Mouse (Mus musculus) kidney, embryonic 14.5 days (tissue): ENCODE measurements at regions not wholly inside any gene's neighbourhood (a gene's known extent, or its start where the extent isn't known, plus 50 kb on each side); places are given as distances from the start of the nearest gene placed in this dataset.
"Not testable (repeated sequence)": the region's sequence is repeated elsewhere in the genome, so short reads cannot be mapped to it uniquely, and the experiment has no call there.

Source experiments
- ATAC-seq: fragments of 200-750 bp; cut with Nextera tagmentation; 2 replicates; pipeline ENCODE4 v1.8.0; 2017; ENCODE audit warnings: moderate number of reproducible peaks, mild to moderate bottlenecking, moderate TSS enrichment, moderate library complexity; ENCODE audit not compliant: low FRiP score, low TSS enrichment
- H3K27ac ChIP-seq: fragments of 300-500 bp; sonication (generic); 2 replicates; pipeline ENCODE4 v1.5.1; 2014; ENCODE audit warnings: low read depth, mild to moderate bottlenecking, low read length, moderate library complexity, mixed read lengths
- H3K27me3 ChIP-seq: fragments of 300-500 bp; sonication (generic); 2 replicates; pipeline ENCODE4 v1.6.1; 2014; ENCODE audit warnings: mild to moderate bottlenecking, low read length; ENCODE audit not compliant: control insufficient read depth, insufficient read depth
- H3K36me3 ChIP-seq: fragments of 300-500 bp; sonication (generic); 2 replicates; pipeline ENCODE4 v1.6.1; 2014; ENCODE audit warnings: low read length, mixed read lengths; ENCODE audit not compliant: control insufficient read depth, insufficient read depth
- H3K4me1 ChIP-seq: fragments of 300-500 bp; sonication (generic); 2 replicates; pipeline ENCODE4 v1.6.1; 2014; ENCODE audit warnings: low read length, mixed read lengths; ENCODE audit not compliant: control insufficient read depth, insufficient read depth
- H3K4me2 ChIP-seq: fragments of 300-500 bp; sonication (generic); replicated peaks from 2 replicates; pipeline ENCODE4 v1.6.1; 2014; ENCODE audit warnings: low read depth, mild to moderate bottlenecking, low read length
- H3K4me3 ChIP-seq: fragments of 300-500 bp; sonication (generic); 2 replicates; pipeline ENCODE4 v1.5.1; 2014; ENCODE audit warnings: mild to moderate bottlenecking, low read length
- H3K9ac ChIP-seq: fragments of 300-500 bp; sonication (generic); 2 replicates; pipeline ENCODE4 v1.6.1; 2014; ENCODE audit warnings: low read depth, mild to moderate bottlenecking, low read length, moderate library complexity
- H3K9me3 ChIP-seq: fragments of 300-500 bp; sonication (generic); 2 replicates; pipeline ENCODE4 v1.6.1; 2016; ENCODE audit warnings: low read length; ENCODE audit not compliant: control insufficient read depth
- WGBS: fragments of 180-500 bp; shearing (Covaris S2); extraction: QIAGEN DNeasy Blood & Tissue Kit; methylation state at CpG from one replicate; pipeline ENCODE4 v1.1.7; 2014; 5-methylcytosine and 5-hydroxymethylcytosine counted together

DNA sequence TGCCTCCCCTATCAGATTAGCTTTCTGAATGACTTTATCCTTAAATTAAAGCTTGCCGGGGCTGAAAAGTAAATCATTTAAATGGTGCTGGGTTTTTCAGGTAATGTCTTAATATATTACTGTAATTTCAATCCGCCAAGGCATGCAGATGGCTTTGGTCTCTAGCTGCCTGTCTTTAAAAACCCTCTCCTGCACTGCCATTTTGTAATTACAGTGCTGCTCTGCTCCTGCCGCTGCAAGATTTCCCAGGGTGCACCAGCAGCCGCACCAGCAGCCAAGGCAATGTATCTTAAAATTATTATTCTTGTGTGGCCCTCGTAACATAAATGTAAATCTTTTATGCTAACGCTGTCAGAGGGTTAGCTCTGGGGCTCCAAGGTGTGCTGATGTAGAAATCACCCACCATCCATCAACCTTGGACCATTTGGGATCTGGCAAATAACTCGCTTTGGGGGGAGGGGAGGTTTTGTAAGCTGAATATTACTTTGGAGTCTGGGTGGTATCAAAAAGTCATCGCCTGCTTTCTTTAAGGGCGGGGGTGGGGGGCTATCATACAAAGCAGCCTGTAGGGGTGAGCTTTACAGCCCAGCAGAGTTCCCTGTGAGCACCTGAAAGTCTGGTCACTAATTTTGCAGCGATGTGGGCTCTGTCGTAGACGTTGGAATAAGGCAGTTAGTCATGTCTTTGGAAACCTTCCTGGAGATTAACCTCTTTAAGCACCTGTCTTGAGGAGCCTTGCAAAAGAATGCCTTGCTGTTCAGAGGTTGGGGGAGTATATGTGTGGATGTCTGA lies 226.0 kb downstream of the Tmem114 start:
- no peak overlapping the region for H3K4me3 ChIP-seq
- no peaks in the 10 kb centered on the region for H3K4me1 ChIP-seq
- H3K9ac ChIP-seq, result no peak overlapping the region
- WGBS, result 61% methylated on average over 12 of the region's 12 CpGs
- no peak for ATAC-seq
- no peak overlapping the region for H3K4me2 ChIP-seq
- H3K9me3 ChIP-seq, result no peaks in the 10 kb centered on the region
- no peaks in the 10 kb centered on the region for H3K36me3 ChIP-seq
- no peaks in the 10 kb centered on the region for H3K27me3 ChIP-seq
- no peak overlapping the region for H3K27ac ChIP-seq

GRCm38 (mm10) chr16:8189472-8190240 lies 235.3 kb downstream of the Tmem114 start:
- H3K9me3 ChIP-seq, result no peaks in the 10 kb centered on the region
- WGBS, result 62% methylated on average over 6 of the region's 6 CpGs
- no peak overlapping the region for H3K4me2 ChIP-seq
- no peaks in the 10 kb centered on the region for H3K4me1 ChIP-seq
- no peaks in the 10 kb centered on the region for H3K27me3 ChIP-seq
- ATAC-seq, result no peak
- H3K4me3 ChIP-seq, result no peak overlapping the region
- H3K36me3 ChIP-seq, result no peaks in the 10 kb centered on the region
- no peak overlapping the region for H3K27ac ChIP-seq
- H3K9ac ChIP-seq, result no peak overlapping the region

GRCm38 (mm10) chr16:8189071-8189470 lies 235.9 kb downstream of the Tmem114 start:
- Histone ChIP-seq H3K9me3 (no peaks in the 10 kb centered on the region), H3K4me1 (no peaks in the 10 kb centered on the region)
- 84% methylated on average over 1 of the region's 1 CpGs for WGBS

GRCm38 (mm10) chr16:8188505-8188904 lies 236.4 kb downstream of the Tmem114 start:
- no peaks in the 10 kb centered on the region for H3K9me3 ChIP-seq
- no peak overlapping the region for H3K9ac ChIP-seq
- WGBS, result 57% methylated on average over 4 of the region's 4 CpGs
- no peaks in the 10 kb centered on the region for H3K4me1 ChIP-seq
- no peak; the same call in 1 of the 2 replicates for ATAC-seq
- H3K27ac ChIP-seq, result no peak overlapping the region
- no peak overlapping the region for H3K4me2 ChIP-seq
- H3K27me3 ChIP-seq, result no peaks in the 10 kb centered on the region
- H3K36me3 ChIP-seq, result no peaks in the 10 kb centered on the region
- no peak overlapping the region for H3K4me3 ChIP-seq

More at GRCm38 (mm10) chr16:8189071-8189470, 235.9 kb downstream of the Tmem114 start:
- Histone ChIP-seq H3K36me3 (no peaks in the 10 kb centered on the region), H3K27ac (no peak overlapping the region), H3K4me3 (no peak overlapping the region), H3K9ac (no peak overlapping the region), H3K4me2 (no peak overlapping the region), H3K27me3 (no peaks in the 10 kb centered on the region)
- ATAC-seq, result no peak

DNA sequence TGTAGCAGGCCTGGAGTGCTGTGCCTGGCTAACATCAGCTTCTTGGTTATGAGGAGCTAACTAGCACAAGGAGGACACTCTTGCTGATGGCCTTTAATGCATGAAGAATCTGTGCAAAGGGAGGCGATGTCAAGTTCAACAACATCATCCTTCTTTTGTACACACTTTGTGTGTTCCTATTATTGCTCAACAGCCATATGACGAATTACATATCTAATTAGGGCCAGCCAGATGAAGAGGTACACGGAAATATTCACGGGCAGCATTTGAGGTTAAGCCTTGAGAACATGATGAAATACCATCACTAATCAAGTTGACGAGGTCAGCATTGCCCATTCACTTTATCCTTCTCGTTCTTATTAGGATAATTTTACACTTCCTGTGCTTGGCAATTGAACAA lies 240.2 kb downstream of the Tmem114 start:
- Histone ChIP-seq H3K9ac (no peak overlapping the region), H3K4me2 (no peak overlapping the region), H3K9me3 (no peaks in the 10 kb centered on the region), H3K36me3 (no peaks in the 10 kb centered on the region), H3K4me1 (no peaks in the 10 kb centered on the region), H3K4me3 (no peak overlapping the region), H3K27ac (no peak overlapping the region), H3K27me3 (no peaks in the 10 kb centered on the region)
- no peak for ATAC-seq
- 71% methylated on average over 6 of the region's 6 CpGs for WGBS

GRCm38 (mm10) chr16:8178946-8179345 lies 246.0 kb downstream of the Tmem114 start:
- no peak overlapping the region for H3K4me2 ChIP-seq
- 30% methylated on average over 1 of the region's 1 CpGs for WGBS
- no peaks in the 10 kb centered on the region for H3K27me3 ChIP-seq
- no peak overlapping the region for H3K4me3 ChIP-seq
- no peak overlapping the region for H3K27ac ChIP-seq
- H3K4me1 ChIP-seq, result no peaks in the 10 kb centered on the region
- H3K9me3 ChIP-seq, result no peaks in the 10 kb centered on the region
- H3K9ac ChIP-seq, result no peak overlapping the region
- no peaks in the 10 kb centered on the region for H3K36me3 ChIP-seq
- ATAC-seq, result no peak

DNA sequence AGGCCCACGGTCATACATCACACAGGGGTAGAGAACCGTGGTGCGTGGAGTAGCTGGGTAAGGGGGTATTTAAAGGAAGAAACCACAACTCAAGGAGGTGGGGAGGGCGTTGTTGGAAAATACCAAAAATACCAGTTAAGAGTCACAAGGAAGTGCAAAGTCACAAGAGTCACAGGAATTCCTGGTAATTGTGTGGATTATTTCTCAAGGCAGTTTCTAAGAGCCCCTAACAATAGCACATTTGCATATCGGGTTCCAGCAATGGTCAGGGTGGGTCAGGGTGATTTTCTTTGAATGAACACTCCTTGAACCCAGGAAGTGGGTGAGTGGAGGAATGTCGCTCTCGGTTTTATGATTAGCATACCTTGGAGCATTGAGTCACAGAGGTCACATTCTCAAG lies 247.7 kb downstream of the Tmem114 start:
- H3K9ac ChIP-seq, H3K36me3 ChIP-seq, H3K27me3 ChIP-seq, H3K9me3 ChIP-seq, H3K4me1 ChIP-seq, ATAC-seq, H3K27ac ChIP-seq, H3K4me2 ChIP-seq, H3K4me3 ChIP-seq: not testable (repeated sequence)
- WGBS, result 94% methylated on average over 7 of the region's 7 CpGs

DNA sequence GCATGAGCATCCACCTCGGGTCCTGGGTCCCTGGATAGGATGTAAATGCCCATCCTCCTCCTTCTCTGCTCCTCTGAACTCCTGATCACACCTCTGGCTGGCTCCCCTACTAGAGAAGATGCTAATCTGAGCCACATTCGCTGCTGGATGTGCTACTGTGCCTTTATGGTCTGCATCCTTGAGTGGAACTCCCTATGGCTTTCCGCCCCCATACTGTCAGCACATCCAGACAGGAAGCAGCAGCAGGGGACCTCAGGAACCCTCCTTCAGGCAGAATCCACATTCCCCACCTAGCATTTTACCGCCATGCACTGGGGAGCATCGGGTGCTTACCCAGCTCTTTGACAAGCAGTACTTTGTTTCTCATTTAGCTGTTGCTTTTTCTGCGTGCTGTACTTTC lies 248.8 kb downstream of the Tmem114 start:
- 69% methylated on average over 6 of the region's 6 CpGs for WGBS

More for the DNA sequence above, 248.8 kb downstream of the Tmem114 start:
- Histone ChIP-seq H3K4me2 (no peak overlapping the region), H3K9me3 (no peaks in the 10 kb centered on the region), H3K27me3 (no peaks in the 10 kb centered on the region), H3K4me1 (no peaks in the 10 kb centered on the region), H3K36me3 (no peaks in the 10 kb centered on the region), H3K4me3 (no peak overlapping the region), H3K27ac (no peak overlapping the region), H3K9ac (no peak overlapping the region)
- ATAC-seq, result no peak
